Mouse (Mus musculus) adrenal gland, postnatal 10 days (tissue): Measurements from ENCODE around the gene Meltf. TPM values are rescaled to one million over a fixed set of nuclear protein-coding genes. Genes with fewer than 3 reads are reported as not detected.

Experiments
- DNase-seq: peaks from one replicate; pipeline ENCODE4 v3.0.0; 2021; ENCODE audit warnings: mixed read lengths
- long read RNA-seq, 2 experiments: library from polyadenylated mRNA; stranded (forward); transcript quantifications; one replicate each; pipeline ENCODE4 v2.0.0; 2021
- total RNA-seq, 2 experiments: library from RNA; stranded (reverse); gene quantifications; 2 replicates each; pipeline ENCODE4 v1.2.3; 2021

Meltf gene
- total RNA-seq, result under 1 TPM; 0.06 to 0.24 TPM
- long read RNA-seq, experiment 1, result 0 reads
- long read RNA-seq, experiment 2, partial matches to known transcripts, result 0 of 1 reads
- long read RNA-seq, experiment 2, other reads (novel, unspliced or antisense), result 1 of 1 reads

DNA sequence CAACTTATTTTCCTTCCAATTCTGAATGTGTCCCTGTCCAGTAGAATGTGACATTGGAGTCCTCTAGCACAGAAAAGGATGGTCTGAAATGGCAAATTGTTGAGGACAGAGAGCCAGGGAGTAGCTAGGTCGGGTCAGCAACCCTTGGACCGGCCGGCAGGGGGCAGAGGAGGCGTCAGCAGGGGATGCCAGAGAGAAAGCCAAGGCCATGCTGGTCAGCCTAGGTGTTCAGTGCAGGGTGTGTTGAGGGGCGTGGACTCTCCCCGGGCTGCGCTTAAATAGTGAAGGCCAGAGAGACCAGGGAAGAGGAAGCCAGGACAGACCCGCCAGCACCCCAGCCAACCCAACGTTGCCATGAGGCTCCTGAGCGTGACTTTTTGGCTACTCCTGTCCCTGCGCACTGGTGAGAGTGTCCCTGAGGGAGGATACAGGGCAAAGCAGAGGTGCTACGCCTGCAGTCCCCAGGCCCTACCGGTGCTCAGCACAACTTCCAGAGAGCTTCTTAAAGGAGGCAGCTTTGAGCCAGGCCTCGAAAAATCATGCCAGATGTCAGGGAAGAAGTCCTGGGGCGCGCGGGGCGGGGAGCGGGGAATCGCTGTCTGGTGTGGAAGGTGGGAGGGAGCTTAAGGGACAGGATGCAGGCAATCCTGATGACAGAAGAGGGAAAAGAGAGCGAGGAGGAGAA lies at the start of gene Meltf:
TSS of gene Meltf (plus strand) at position 238 of the 685 bp plus-strand sequence.
- DNase-seq, result peak; percentile 90

DNA sequence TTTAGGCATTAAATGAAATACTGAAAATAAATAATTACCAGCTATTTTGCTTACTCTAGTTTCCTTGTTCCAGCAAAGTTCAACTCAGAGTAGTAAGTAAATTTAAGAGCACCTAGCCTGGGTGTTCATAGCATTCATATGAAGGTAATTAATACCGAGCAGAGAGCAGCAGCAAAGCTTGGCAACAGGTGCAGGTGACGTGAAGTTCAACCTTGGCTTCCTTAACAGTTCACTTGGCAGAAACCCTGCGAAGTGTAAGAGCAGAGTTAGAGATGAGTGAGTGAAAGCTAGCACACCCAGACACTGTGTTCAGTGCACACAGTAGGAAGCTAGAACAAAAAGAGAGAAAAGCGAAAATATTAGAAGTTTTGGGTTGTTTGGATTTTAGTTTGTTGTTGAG lies 47.9 kb upstream of the Meltf start:
- peak; percentile 11 for DNase-seq

GRCm38 (mm10) chr16:31832630-31833422 lies 45.8 kb upstream of the Meltf start:
- DNase-seq, result no peak

- DNase-seq, result no peak
These were observed 44.5 kb upstream of the Meltf start for GRCm38 (mm10) chr16:31834011-31834584.

GRCm38 (mm10) chr16:31834662-31835318 lies 43.8 kb upstream of the Meltf start:
- DNase-seq, result no peak

DNA sequence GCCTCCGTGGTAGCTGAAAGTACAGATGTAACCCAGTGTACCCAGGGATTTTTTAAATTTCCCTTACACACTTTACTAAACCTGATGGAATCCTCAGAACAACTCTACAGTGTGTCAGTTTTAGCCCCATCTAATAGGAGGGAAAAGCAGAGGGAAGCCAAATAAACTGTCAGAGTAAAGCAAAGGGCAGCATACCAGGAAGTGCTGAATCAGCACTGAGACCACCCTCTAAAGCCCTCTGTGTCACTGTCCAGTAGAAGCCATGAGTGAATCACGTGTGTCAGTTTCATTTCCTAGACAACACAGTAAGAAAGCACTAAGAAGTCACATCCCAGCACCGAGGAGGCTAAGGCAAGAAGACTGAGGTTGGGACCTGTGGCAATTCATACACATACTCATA lies 41.2 kb upstream of the Meltf start:
- DNase-seq, result no peak

GRCm38 (mm10) chr16:31844246-31844645 lies 34.4 kb upstream of the Meltf start:
- DNase-seq, result no peak

- DNase-seq, result no peak
These were observed 31.8 kb upstream of the Meltf start for GRCm38 (mm10) chr16:31846763-31847162.

DNA sequence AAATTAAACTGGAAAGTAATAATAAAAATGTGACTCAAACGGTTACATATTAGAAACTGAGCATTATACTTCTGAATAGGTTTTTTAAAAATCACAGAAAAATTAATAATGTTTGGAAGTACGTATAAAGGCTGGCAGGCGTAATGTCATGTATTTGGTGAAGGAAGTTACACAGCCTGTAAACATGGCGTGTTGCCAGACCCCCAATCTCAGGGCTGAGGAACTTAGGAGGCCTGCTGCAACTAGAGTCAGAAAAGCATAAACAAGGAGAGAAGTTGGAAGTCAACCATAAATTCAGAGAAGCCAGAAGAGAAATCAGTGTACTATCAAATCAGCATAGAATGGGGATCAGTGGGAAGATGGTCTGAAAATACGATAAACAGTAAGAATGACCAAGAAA lies 14.7 kb upstream of the Meltf start:
- no peak for DNase-seq

GRCm38 (mm10) chr16:31865242-31865641 lies 13.4 kb upstream of the Meltf start:
- DNase-seq, result no peak

GRCm38 (mm10) chr16:31866911-31867310 lies 11.7 kb upstream of the Meltf start:
- DNase-seq, result no peak

GRCm38 (mm10) chr16:31867736-31868135 lies 10.9 kb upstream of the Meltf start:
- DNase-seq, result no peak

- no peak for DNase-seq
These were observed 4.9 kb upstream of the Meltf start for GRCm38 (mm10) chr16:31873721-31874120.

GRCm38 (mm10) chr16:31875391-31875790 lies 3.2 kb upstream of the Meltf start:
- no peak for DNase-seq

DNA sequence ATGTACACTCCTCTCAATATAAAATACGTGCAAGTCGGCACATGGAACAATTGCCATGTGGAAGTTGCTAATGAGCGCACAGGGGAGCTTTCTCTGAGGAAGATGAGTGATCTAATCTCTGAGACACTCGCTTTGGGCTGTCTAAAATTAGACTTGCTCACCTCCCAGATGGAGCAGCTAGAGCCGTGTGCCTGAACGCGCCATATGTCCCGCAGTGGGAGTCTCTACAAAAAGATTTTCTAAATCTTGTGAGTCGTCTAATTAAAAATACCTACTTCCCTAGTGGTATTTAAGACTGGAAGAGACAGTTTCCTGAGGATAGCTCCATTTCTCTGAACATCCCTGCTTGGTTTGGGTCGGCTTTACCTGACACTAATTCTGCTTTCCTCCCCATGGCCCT lies 2.2 kb upstream of the Meltf start:
- no peak for DNase-seq

DNA sequence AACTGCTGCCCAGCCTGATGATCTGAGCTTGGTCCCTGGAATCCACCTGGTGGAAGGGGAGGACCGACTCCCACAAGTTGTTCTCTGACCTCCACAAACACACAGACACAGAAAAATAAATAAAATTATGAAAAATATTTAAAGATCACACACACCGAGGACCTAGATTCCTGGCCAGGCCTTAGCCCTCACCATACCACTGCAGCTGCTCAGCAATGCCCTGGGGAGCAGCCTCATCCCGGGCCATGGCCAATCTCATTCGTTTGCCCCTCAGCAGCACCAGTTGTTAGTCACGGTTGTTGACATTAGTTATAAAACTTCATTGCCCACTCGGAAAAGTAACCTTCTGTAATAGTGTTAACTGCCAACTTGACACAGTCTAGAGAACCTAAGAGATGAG lies 558 bp upstream of the Meltf start:
- DNase-seq, result no peak

GRCm38 (mm10) chr16:31880146-31880840 lies 1.7 kb downstream of the Meltf start:
- no peak for DNase-seq

GRCm38 (mm10) chr16:31882381-31882908 lies 3.8 kb downstream of the Meltf start:
- DNase-seq, result no peak

DNA sequence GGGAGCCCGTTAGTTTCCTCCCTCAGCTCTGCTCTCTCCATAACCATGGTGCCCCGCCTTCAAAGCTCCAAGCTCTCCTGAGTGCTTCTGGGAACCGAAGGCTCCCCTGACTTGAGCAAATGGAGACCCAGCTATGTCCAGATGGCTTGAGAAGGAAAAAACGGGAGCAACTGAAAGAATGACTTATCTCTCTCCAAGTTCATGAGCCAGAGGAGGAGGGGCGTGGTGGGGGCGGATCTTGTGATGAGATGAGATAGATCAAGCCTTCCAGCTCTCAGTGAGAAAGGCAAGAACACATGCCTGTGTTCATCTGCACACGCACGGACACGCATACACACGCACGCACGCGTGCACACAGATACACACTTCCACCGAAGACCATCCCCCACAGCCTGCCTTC lies 4.7 kb downstream of the Meltf start:
- peak; percentile 31 for DNase-seq

DNA sequence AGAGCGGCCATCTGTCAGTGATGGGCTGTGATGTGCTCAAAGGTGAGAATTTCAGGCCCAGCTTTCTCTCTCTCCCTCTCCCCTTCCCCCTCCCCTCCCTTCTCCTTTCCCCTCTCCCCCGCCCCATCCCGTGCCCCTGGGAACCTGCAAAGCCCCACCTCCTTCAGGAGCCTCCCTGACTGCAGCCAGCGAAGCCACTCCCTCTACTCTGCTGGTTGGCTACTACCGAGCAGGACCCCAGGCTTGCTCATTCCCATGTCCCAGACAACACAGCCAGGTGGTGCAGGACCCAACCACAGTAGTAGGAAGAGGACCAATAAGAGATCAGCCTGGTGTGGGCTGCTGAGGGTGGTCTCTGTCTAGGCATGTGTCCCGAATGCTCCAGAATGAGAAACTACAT lies 5.3 kb downstream of the Meltf start:
- no peak for DNase-seq

GRCm38 (mm10) chr16:31890907-31891306 lies 12.3 kb downstream of the Meltf start:
- no peak for DNase-seq
